Mouse (Mus musculus): Measurements from ENCODE around the gene Nsun7.
A peak's percentile ranks its signal among the peaks of the same experiment; 100 is the strongest.

Gene Nsun7

GRCm38 (mm10) chr5:66280742-66281141, 21.0 kb downstream of the Nsun7 start:
- DNase-seq (ENCODE audit: low spot score), result no peak

- no peak for DNase-seq (ENCODE audit: low spot score)
These were observed 34.5 kb downstream of the Nsun7 start for GRCm38 (mm10) chr5:66294106-66294625.

GRCm38 (mm10) chr5:66294952-66295351, 35.3 kb downstream of the Nsun7 start:
- DNase-seq (ENCODE audit: low spot score), result no peak

DNA sequence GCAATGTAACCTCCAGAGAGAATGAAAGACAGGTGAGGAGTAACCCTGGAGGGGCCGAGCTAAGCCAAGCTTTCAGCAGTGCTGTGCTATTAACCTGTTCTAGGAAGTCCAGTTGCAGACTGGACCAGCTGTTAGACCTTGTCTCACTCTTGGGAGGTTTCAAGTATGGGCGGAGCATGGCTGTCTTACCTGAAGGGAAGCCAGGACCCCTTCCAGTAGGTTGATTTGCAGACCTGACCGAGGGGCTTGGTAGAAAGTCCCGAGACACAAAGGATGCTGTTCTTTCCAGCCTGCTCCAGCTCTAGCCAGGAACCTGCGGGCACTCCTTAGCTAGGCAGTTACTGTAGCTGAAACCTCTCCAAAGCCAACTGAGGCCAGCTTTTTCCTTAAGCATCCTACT, 36.4 kb downstream of the Nsun7 start:
- no peak for DNase-seq (ENCODE audit: low spot score)

DNA sequence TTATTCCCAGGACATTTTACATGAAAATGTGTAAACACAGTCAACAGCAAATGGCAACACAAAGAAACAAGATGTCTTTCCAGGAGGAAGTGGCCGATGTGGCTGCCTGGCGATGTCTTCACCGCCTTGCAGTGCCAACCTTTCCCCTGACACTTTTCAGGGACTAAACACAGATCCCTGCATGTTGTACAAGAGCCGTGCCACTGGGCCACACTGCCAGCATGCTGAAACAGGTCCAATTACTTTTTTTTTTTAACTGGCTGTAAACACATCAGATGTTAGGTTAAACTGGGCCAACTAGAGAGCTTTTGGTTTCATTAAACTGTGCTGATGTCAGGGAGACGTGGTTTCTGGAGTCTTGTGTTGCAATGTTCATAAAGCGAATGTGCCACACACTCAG, 39.2 kb downstream of the Nsun7 start:
- no peak for DNase-seq (ENCODE audit: low spot score)

DNA sequence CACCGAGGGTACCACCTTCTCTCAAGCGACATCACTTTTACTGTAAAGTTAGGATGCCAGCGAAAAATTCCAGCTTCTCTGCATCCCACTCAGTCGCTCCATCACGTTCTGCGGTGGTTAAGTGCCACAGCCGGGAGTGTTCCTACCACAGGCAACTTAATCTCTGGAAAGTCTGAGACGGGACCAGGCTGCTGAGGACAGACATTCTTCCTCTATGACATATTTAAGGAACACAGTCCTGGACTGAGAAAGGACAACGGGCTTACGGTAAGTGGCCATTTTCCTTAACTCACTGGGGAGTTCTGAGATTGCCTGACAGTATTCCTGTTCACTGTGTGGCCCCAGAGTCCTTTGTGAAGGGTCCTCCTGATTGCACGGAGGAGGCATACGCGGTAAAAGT, 40.9 kb downstream of the Nsun7 start:
- no peak for DNase-seq (ENCODE audit: low spot score)

DNA sequence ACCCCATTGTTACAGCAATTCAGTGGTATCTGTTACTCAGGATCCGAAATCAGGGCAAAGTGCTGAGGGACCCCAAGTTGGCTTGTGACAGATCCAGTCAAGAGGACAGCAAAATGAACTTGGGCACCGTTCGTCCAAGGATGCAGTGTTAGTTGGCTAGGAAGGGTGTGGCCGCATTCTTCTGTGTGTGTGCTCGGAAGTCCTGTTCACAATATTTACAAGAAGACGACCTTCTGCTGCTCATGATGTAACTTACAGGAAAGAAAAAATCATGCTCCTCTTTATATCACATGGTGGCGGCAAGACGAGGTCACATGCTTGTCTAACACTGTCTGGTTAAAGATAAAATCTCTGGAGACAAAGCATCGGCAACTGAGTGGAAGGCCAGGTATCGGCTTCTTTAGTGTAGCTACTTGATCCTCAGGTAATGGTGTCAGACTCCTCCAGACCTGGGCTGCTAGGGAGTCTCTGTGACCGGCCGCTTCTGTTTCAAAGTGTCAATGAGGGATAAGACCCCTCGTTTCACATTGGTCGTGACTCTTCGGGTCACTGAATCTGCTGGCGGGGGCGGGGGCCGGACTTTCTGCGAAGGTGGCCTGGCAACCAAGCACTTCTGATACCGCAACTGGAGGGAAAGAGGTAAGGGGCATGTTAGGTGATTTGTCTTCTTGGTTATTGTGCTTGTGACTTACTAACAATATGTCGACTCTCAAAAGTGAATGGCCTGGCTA, 42.6 kb downstream of the Nsun7 start:
- no peak for DNase-seq (ENCODE audit: low spot score)

DNA sequence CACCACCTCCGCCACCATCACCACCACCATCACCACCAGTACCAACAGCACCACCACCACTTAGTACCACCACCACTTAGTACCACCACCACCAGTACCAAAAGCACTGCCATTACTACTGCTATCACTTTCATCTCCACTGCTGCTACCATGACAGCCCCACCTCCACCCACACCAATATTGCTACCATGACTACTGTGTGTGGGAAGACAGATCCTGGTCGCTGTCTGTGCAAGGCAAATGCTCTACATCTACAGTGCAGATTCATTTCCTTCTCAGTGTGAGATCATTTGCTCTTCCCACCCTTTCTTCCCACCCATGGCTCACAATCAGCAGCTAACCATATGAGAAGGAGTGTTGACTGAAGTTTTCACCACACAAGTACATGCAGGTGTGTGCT, 43.2 kb downstream of the Nsun7 start:
- peak; percentile 62 for DNase-seq (ENCODE audit: low spot score)

DNA sequence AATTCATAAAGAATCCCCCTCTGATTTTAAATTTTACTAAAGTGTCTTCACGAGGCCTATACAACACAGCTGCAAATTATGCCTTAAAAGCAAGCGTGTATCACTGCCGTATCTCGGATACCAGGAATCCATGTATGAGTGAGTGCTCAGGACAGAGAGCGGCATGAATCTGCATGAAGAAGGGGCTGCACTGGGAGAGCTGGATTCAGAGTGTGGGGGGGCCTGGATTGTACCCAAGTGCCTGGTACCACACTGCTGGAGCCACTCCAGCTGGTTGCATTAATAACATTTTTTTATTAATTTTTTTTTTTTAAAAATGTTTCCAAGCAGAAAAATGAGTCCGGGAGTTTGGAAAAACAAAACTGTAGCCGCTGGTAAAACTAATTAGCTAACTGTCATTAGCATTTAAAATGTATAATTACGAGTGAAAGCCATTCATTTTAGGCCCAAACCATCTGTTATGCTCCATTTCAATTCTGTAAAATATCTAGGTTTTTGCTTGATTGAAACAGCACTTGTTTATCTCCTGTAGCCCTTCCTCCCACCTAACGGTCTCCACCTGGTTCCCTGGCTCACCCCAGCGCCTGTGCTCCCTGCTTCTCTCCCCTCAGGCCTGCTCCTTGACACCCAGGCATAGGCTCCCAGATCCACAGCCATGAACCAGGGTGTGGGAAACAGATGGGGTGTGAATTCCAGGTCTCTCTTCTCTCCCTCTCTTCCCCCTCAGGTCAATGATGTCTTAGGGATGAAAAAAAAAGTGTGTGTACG, 44.8 kb downstream of the Nsun7 start:
- no peak for DNase-seq (ENCODE audit: low spot score)

DNA sequence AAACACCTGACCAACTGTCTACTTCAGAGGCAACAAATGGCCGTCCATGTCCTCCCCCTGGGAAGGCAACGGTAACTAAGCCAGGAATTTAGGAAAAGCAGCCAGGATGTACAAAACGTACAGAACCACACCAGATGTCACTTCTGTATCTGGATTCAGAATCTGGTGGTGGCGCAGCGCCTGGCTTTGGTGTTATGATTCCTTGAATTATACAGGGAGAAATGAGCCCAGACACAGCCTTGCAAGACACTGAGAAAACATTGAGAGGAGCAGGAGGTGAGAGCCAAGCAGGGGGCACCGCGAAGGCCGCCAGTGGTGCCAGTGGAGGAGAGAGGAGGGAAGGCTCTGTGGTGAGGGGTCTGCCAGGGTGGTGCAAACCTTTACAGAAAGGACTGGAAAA, 45.8 kb downstream of the Nsun7 start:
- DNase-seq (ENCODE audit: low spot score), result peak; percentile 73

GRCm38 (mm10) chr5:66310328-66310727, 50.6 kb downstream of the Nsun7 start:
- DNase-seq (ENCODE audit: low spot score), result no peak

DNA sequence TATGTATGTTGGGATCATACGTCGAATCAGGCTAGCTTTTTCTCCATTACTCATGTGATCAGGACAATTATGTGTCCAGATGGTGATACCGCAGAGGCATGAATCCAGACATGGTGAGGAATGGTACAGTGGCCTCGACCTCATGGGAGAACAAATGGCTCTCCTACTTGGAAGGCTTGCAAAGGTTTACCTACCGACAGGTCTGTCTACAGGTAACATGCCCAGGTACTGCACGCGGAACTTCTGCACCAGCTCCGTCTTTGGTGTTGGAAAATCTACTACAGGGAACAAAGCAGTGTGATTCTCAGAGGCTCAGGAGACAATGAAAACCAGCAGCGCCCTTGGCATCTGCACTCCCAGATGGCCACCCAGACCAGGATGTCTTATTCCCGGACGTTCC, 51.1 kb downstream of the Nsun7 start:
- no peak for DNase-seq (ENCODE audit: low spot score)

DNA sequence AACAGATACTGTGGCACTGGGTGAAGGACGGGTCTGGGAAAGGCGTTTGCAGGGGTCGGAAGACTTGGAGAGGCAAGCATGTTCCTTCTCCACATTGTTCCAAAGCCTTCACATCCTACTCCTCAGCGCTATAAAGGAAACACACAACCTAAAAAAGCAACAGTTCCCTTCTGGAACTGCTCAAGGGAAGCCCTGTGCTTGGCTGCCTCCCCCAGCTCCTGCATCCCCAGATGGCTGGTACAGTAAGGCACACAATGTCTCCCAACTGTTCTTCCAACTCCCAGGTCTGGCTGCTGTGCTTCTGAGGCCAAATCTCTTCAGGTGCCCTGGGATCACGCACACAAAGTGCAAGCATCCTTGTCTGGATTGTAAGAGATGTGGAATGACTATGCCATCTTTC, 56.1 kb downstream of the Nsun7 start:
- no peak for DNase-seq (ENCODE audit: low spot score)

- DNase-seq (ENCODE audit: low spot score), result peak; percentile 84
These were observed 59.6 kb downstream of the Nsun7 start for GRCm38 (mm10) chr5:66319341-66319740.

DNA sequence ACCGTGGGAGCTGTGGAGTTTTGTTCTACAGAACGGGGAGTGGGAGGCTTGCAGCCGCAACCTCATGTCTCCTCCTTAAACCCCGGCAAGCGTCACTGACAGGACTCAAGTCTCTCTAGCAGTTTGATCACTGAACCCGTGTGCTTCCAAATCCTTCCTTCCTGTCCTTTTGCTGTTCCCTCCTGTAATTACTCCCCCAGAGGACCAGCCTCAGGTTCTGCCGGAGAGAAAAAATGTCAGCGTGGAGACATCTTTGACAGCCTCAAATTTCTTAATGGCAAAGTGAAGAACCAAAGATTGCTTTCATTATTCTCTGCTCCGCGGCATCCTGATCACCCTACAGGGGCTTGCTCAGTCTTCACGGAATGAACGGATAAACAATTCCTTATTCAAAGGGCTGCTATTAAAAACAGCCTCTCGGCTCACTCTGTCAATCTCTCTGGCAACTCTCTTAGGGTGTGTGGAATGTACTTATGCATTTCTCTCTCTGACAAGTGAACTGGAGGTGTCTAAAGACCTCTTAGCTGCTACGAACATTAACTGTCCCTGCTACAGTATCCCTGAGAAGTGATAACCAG, 60.2 kb downstream of the Nsun7 start:
- DNase-seq (ENCODE audit: low spot score), result no peak

DNA sequence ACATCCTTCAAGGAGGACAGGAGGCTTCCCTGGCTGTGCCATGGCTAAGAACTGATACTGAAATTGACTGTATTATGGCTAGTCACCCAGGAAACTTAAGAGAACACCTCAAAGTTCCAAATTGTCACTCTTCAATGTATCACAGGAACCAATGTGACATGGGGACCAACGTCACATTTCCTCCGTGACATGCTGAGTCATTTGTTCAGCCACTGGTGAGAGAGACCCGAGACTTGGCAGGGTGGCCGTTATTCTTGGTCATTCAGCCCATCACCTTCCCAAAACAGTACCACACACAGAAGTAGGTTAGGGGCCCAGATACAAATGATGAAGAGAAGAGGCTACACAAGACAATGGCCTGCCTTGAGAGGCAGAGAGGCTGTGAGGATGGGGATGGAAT, 63.4 kb downstream of the Nsun7 start:
- no peak for DNase-seq (ENCODE audit: low spot score)

- peak; percentile 62 for DNase-seq (ENCODE audit: low spot score)
These were observed 63.9 kb downstream of the Nsun7 start for GRCm38 (mm10) chr5:66323603-66324002.

GRCm38 (mm10) chr5:66326395-66326794, 66.7 kb downstream of the Nsun7 start:
- no peak for DNase-seq (ENCODE audit: low spot score)

- no peak for DNase-seq (ENCODE audit: low spot score)
These were observed 68.4 kb downstream of the Nsun7 start for GRCm38 (mm10) chr5:66327949-66328726.

DNA sequence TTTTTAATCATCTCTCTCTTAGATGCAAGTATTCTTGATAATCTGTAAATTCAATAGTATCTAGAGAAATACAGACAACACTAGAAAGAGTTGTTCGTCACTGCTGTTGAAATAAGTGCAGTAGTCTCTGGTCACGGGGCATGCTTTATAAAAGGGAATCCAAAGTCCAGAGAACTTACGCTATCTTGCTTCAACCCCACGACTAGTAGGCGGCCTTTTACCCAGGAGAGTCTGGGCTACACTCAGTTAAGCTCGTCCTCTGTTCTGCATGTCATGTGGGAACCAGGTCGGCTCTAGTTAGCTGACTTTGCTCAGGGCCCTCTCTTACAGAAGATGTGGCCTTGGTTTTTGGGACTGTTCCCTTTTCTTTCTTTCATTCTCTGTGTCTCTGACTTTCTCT, 69.1 kb downstream of the Nsun7 start:
- no peak for DNase-seq (ENCODE audit: low spot score)

DNA sequence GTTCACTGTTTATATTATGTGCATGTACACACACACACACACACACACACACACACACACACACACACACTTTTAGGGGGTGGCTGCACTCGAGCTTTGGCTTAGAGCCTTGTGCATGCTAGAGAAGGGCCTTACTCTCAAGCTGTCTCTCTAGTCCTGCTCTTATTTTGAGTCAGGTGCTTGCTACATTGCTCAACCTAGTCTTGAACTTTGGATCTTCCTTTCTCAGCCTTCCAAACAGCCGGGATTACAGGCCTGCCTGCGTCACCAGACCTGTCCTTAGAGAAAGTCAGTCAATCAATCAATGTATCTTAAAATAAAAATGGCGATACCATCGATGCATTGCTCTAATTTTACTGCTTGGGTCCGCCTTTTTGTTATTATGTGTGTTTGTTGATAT, 71.1 kb downstream of the Nsun7 start:
- DNase-seq (ENCODE audit: low spot score), result no peak
